Mouse (Mus musculus) testis, adult 2 months (tissue): ENCODE measurements around the gene Slit3.

ENCODE experiments used
- CTCF ChIP-seq: fragments of 200-500 bp; IDR thresholded peaks from 2 replicates; pipeline ENCODE4 v1.5.1; 2012; ENCODE audit warnings: low read depth, mild to moderate bottlenecking, inconsistent platforms, low read length, moderate library complexity; ENCODE audit not compliant: control insufficient read depth, insufficient read depth, insufficient replicate concordance
- POLR2A ChIP-seq: fragments of 200-500 bp; IDR thresholded peaks from 2 replicates; pipeline ENCODE4 v1.6.1; 2012; ENCODE audit warnings: low read depth, mild to moderate bottlenecking, inconsistent platforms, low read length, moderate library complexity; ENCODE audit not compliant: control insufficient read depth

DNA sequence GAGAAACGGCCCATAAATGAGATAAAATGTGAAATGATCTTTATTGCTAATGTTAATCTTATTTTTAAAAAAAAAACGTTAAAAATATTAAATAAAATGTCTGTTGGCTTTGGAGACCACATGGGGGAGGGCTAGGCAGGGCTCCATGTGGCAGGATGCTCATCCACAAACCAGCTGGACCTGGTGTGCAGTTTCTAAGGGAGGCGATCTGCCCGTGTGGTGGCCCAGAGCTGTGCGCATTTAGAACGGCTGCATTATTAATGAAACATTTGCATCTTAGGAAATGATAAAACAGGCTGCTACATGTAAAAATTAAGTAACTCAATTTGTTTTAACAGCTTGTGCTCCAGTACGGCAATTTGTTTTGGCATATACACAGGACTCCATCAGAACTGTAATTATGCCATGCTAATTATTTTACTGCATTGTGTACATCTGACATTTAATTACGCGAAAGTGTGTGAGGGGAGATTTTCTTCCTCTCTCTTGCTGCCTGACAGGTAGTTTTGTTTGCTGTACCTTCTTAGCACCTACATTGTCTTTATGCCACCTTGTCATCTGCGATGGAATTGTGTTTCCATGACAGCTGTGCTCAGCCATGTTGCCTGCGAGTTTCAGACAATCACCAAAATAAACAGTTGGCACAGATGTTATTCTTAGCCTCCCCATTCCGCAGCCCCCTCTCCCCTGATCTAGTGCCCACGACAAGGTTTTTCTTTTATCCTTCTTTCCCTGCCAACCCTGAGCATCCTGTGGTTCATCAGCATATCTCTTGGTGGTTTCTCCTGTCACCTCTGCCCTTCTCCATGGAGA lies 165.8 kb downstream of the Slit3 start:
- TF ChIP-seq POLR2A (no peak), CTCF (no peak)
